In the genomic region with DNA sequence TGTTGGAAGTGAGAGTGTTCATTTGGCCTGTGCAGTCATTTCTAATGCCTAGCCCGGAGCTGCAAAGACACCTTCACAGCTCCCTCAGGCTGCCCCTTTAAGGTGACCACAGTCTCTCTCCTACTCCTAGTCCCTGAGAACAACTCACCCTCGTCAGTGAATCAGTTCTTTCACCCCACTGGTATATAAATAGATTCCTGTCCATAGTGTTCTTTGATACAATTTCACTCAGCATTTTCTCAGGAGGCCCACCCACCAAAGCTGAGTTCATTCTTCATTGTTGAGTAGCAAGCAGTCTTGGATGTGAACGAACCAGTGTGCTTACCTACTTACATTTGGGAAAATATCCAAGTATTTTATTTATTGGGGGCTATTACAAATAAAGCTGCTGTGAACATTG, we compare ENCODE assay signal across 11 mouse cellular contexts. TPM values are rescaled to one million over a fixed set of nuclear protein-coding genes. Genes with fewer than 3 reads are reported as not detected.
DNase-seq lines count a peak whose midpoint lies in the region; ATAC-seq lines count a peak whose summit lies in the region.
"Had no signal": no experiment of that assay in that cellular context is flagged by ENCODE, and none has a peak within 500 bp of the region (broad histone marks: within the 10 kb centered on the region; RNA-seq: fewer than 3 reads in every experiment).

No protein-coding gene starts in this region.

- no peak for DNase-seq in heart, embryonic 10.5 days (ENCODE audit: low spot score)
- no peak for DNase-seq in heart, postnatal 14 days
- no peak for DNase-seq in liver, embryonic 11.5 days (ENCODE audit: low spot score)
- DNase-seq in liver = no peak
- no peak for DNase-seq in embryonic facial prominence, embryonic 11.5 days (ENCODE audit: low spot score)
- DNase-seq in right cerebral cortex, postnatal 36 days (ENCODE audit: low spot score in 2 of 2) = no peak
- DNase-seq: cerebellum, adult 18-20 months had no signal

- peak overlapping the region; percentile 7; the same call in 1 of the 2 replicates for H3K4me2 ChIP-seq in liver, embryonic 11.5 days
- no peak overlapping the region for H3K4me2 ChIP-seq in embryonic facial prominence, embryonic 11.5 days (ENCODE audit: low read depth, low read length)
- H3K4me2 ChIP-seq in neural tube, embryonic 14.5 days (ENCODE audit: low read depth, low read length) = no peak overlapping the region
- H3K4me2 ChIP-seq in midbrain, embryonic 15.5 days = no peak overlapping the region

- no peaks in the 10 kb centered on the region for H3K9me3 ChIP-seq in heart, embryonic 10.5 days
- H3K9me3 ChIP-seq in liver, embryonic 11.5 days (ENCODE audit: control insufficient read depth, low read length) = no peaks in the 10 kb centered on the region
- no peaks in the 10 kb centered on the region for H3K9me3 ChIP-seq in embryonic facial prominence, embryonic 11.5 days (replicated peaks; ENCODE audit: control insufficient read depth, low read length)
- H3K9me3 ChIP-seq in neural tube, embryonic 14.5 days (ENCODE audit: control insufficient read depth, low read length) = no peaks in the 10 kb centered on the region
- no peaks in the 10 kb centered on the region for H3K9me3 ChIP-seq in midbrain, embryonic 15.5 days
- H3K9me3 ChIP-seq: hindbrain, embryonic 10.5 days had no signal

- H3K27me3 ChIP-seq in heart, embryonic 10.5 days (ENCODE audit: insufficient read depth, poor library complexity, severe bottlenecking) = no peaks in the 10 kb centered on the region
- no peaks in the 10 kb centered on the region for H3K27me3 ChIP-seq in liver, embryonic 11.5 days (replicated peaks; ENCODE audit: control insufficient read depth, insufficient read depth, low read length)
- H3K27me3 ChIP-seq in embryonic facial prominence, embryonic 11.5 days (ENCODE audit: control insufficient read depth, insufficient read depth, low read length) = no peaks in the 10 kb centered on the region
- no peaks in the 10 kb centered on the region for H3K27me3 ChIP-seq in neural tube, embryonic 14.5 days (ENCODE audit: control insufficient read depth, insufficient read depth, low read length)
- no peaks in the 10 kb centered on the region for H3K27me3 ChIP-seq in midbrain, embryonic 15.5 days (replicated peaks)

- peaks cover 21% of the 10 kb centered on the region for H3K4me1 ChIP-seq in heart, embryonic 10.5 days
- H3K4me1 ChIP-seq in liver, embryonic 11.5 days (replicated peaks; ENCODE audit: control insufficient read depth, insufficient read depth, low read length) = peaks cover 12% of the 10 kb centered on the region
- peaks cover 5% of the 10 kb centered on the region for H3K4me1 ChIP-seq in embryonic facial prominence, embryonic 11.5 days (ENCODE audit: control insufficient read depth, insufficient read depth, low read length)
- peaks cover 7% of the 10 kb centered on the region; the same call in 1 of the 2 replicates for H3K4me1 ChIP-seq in neural tube, embryonic 14.5 days (ENCODE audit: control insufficient read depth, insufficient read depth, low read length)
- H3K4me1 ChIP-seq in midbrain, embryonic 15.5 days = no peaks in the 10 kb centered on the region

- ATAC-seq in liver, embryonic 11.5 days (replicated peaks; ENCODE audit: low FRiP score) = no peak
- no peak for ATAC-seq in embryonic facial prominence, embryonic 11.5 days (replicated peaks; ENCODE audit: insufficient number of reproducible peaks, low FRiP score, low TSS enrichment, low read depth)
- ATAC-seq in neural tube, embryonic 14.5 days (ENCODE audit: low read depth) = no peak
- no peak for ATAC-seq in midbrain, embryonic 15.5 days (replicated peaks)

- peak overlapping the region; percentile 83 for H3K27ac ChIP-seq in heart, embryonic 10.5 days
- H3K27ac ChIP-seq in liver, embryonic 11.5 days (ENCODE audit: low read depth, low read length) = 0 out of 2 replicates have a peak overlapping the region, but pooled peaks have one; percentile 7
- H3K27ac ChIP-seq in embryonic facial prominence, embryonic 11.5 days (replicated peaks; ENCODE audit: low read depth, low read length) = 0 out of 2 replicates have a peak overlapping the region, but pooled peaks have one; percentile 32
- H3K27ac ChIP-seq in neural tube, embryonic 14.5 days (ENCODE audit: low read depth, low read length) = 0 out of 2 replicates have a peak overlapping the region, but pooled peaks have one; percentile 2
- no peak overlapping the region for H3K27ac ChIP-seq in midbrain, embryonic 15.5 days

- no peaks in the 10 kb centered on the region for H3K36me3 ChIP-seq in heart, embryonic 10.5 days
- no peaks in the 10 kb centered on the region for H3K36me3 ChIP-seq in liver, embryonic 11.5 days (ENCODE audit: control insufficient read depth, insufficient read depth, low read length)
- no peaks in the 10 kb centered on the region for H3K36me3 ChIP-seq in embryonic facial prominence, embryonic 11.5 days (replicated peaks; ENCODE audit: control insufficient read depth, insufficient read depth, low read depth, low read length)
- no peaks in the 10 kb centered on the region for H3K36me3 ChIP-seq in neural tube, embryonic 14.5 days (ENCODE audit: control insufficient read depth, insufficient read depth, low read length)
- no peaks in the 10 kb centered on the region for H3K36me3 ChIP-seq in midbrain, embryonic 15.5 days (replicated peaks)
- H3K36me3 ChIP-seq: hindbrain, embryonic 10.5 days had no signal

- no peak overlapping the region for H3K4me3 ChIP-seq in heart, embryonic 10.5 days
- H3K4me3 ChIP-seq in liver, embryonic 11.5 days (ENCODE audit: low read depth, low read length) = no peak overlapping the region
- no peak overlapping the region for H3K4me3 ChIP-seq in embryonic facial prominence, embryonic 11.5 days (ENCODE audit: low read depth, low read length)
- H3K4me3 ChIP-seq in neural tube, embryonic 14.5 days (ENCODE audit: low read depth, low read length) = no peak overlapping the region
- H3K4me3 ChIP-seq in midbrain, embryonic 15.5 days = no peak overlapping the region
- H3K4me3 ChIP-seq: hindbrain, embryonic 10.5 days had no signal

- H3K9ac ChIP-seq in liver, embryonic 11.5 days (ENCODE audit: low read depth, low read length) = no peak overlapping the region
- no peak overlapping the region for H3K9ac ChIP-seq in embryonic facial prominence, embryonic 11.5 days (replicated peaks; ENCODE audit: low read length)
- no peak overlapping the region for H3K9ac ChIP-seq in neural tube, embryonic 14.5 days (replicated peaks; ENCODE audit: low read depth, low read length)
- no peak overlapping the region for H3K9ac ChIP-seq in midbrain, embryonic 15.5 days

- 49% methylated on average over 3 of the region's 3 CpGs for WGBS in heart, embryonic 10.5 days
- WGBS in liver, embryonic 11.5 days = 60% methylated on average over 3 of the region's 3 CpGs
- 45% methylated on average over 3 of the region's 3 CpGs for WGBS in embryonic facial prominence, embryonic 11.5 days
- WGBS in neural tube, embryonic 14.5 days = 39% methylated on average over 3 of the region's 3 CpGs
- WGBS in midbrain, embryonic 15.5 days = 52% methylated on average over 3 of the region's 3 CpGs

- intact Hi-C loops in heart, postnatal 14 days (cut with DNase I) = loop anchor here (2.0 kb wide), 1 partner anchor 22 kb away; the partner anchor contains the start of gene Stoml1

RNA-seq across cellular contexts. Expression of gene Stoml1, which starts 21.7 kb away (rescaled TPM):
- 24.2 and 27.0 TPM in 2 replicates for polyA plus RNA-seq in heart, embryonic 10.5 days (2016; fragmentation: Nextera tagmentation; extraction: Ambion mirVana)
- 10 to 100 TPM; 12.7 to 12.9 TPM for total RNA-seq in heart, postnatal 14 days (2021)
- 9.7 and 12.9 TPM in 2 replicates for polyA plus RNA-seq in liver, embryonic 11.5 days (2014; fragmentation: Nextera tagmentation; extraction: Ambion mirVana)
- 20.1 and 22.2 TPM in 2 replicates for polyA plus RNA-seq in embryonic facial prominence, embryonic 11.5 days (2014; fragmentation: Nextera tagmentation; extraction: Ambion mirVana)
- polyA plus RNA-seq in neural tube, embryonic 14.5 days (2014; fragmentation: Nextera tagmentation; extraction: Ambion mirVana) = 112 and 129 TPM in 2 replicates
- polyA plus RNA-seq in midbrain, embryonic 15.5 days (2015; fragmentation: Nextera tagmentation; extraction: Ambion mirVana) = 136 and 140 TPM in 2 replicates

RNA-seq across cellular contexts. Expression of gene Pml, which starts 25.0 kb away (rescaled TPM):
- 14.7 and 17.6 TPM in 2 replicates for polyA plus RNA-seq in heart, embryonic 10.5 days (2016; fragmentation: Nextera tagmentation; extraction: Ambion mirVana)
- 10 to 100 TPM; 10.9 to 11.9 TPM for total RNA-seq in heart, postnatal 14 days (2021)
- 28.3 and 33.2 TPM in 2 replicates for polyA plus RNA-seq in liver, embryonic 11.5 days (2014; fragmentation: Nextera tagmentation; extraction: Ambion mirVana)
- 13.5 and 14.5 TPM in 2 replicates for polyA plus RNA-seq in embryonic facial prominence, embryonic 11.5 days (2014; fragmentation: Nextera tagmentation; extraction: Ambion mirVana)
- 2.7 and 3.3 TPM in 2 replicates for polyA plus RNA-seq in neural tube, embryonic 14.5 days (2014; fragmentation: Nextera tagmentation; extraction: Ambion mirVana)
- 3.9 and 5.0 TPM in 2 replicates for polyA plus RNA-seq in midbrain, embryonic 15.5 days (2015; fragmentation: Nextera tagmentation; extraction: Ambion mirVana)

RNA-seq across cellular contexts. Expression of gene Loxl1, which starts 38.4 kb away (rescaled TPM):
- polyA plus RNA-seq in heart, embryonic 10.5 days (2016; fragmentation: Nextera tagmentation; extraction: Ambion mirVana) = 35.7 and 36.1 TPM in 2 replicates
- total RNA-seq in heart, postnatal 14 days (2021) = 10 to 100 TPM; 50.5 to 53.2 TPM
- polyA plus RNA-seq in liver, embryonic 11.5 days (2014; fragmentation: Nextera tagmentation; extraction: Ambion mirVana) = 9.6 and 11.0 TPM in 2 replicates
- polyA plus RNA-seq in embryonic facial prominence, embryonic 11.5 days (2014; fragmentation: Nextera tagmentation; extraction: Ambion mirVana) = 11.0 and 13.6 TPM in 2 replicates
- polyA plus RNA-seq in neural tube, embryonic 14.5 days (2014; fragmentation: Nextera tagmentation; extraction: Ambion mirVana) = 1.2 and 8.6 TPM in 2 replicates
- 6.0 and 7.2 TPM in 2 replicates for polyA plus RNA-seq in midbrain, embryonic 15.5 days (2015; fragmentation: Nextera tagmentation; extraction: Ambion mirVana)
- total RNA-seq: megakaryocyte-erythroid progenitor cell, adult 5-6 weeks had no signal
